ENCODE assay signal across 9 mouse cellular contexts in the genomic region with DNA sequence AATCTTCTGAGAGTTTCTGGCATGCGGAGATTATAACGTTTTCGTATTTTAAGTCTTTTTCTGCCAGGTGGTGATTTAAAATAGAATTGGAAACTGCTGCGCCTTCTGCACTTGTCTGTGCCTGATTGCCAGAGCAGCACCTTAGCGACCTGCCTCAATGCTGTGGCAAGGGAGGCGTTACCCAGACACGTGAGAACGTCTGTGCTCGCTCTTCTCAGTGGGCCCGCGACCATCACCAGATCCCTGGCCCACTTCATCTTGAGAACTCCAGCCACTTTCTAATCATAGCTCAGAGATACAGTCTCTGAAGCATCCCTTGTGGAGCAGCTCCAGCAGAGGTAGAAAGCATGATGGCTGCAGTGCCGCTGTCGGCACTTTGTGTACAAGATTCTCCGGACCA. TPM values are rescaled to one million over a fixed set of nuclear protein-coding genes. Genes with fewer than 3 reads are reported as not detected.
A peak's percentile ranks its signal among the peaks of the same experiment; 100 is the strongest.
DNase-seq lines count a peak whose midpoint lies in the region; ATAC-seq and TF ChIP-seq lines count a peak whose summit lies in the region.
"Had no signal": no experiment of that assay in that cellular context is flagged by ENCODE, and none has a peak within 500 bp of the region (broad histone marks: within the 10 kb centered on the region; RNA-seq: fewer than 3 reads in every experiment).

No protein-coding gene starts in this region.

- H3K4me2 ChIP-seq in neural tube, embryonic 11.5 days (ENCODE audit: low read depth) = peak overlapping the region; percentile 39
- peak overlapping the region; percentile 18 for H3K4me2 ChIP-seq in limb, embryonic 11.5 days (ENCODE audit: low read depth, severe bottlenecking)

- H3K9ac ChIP-seq in neural tube, embryonic 11.5 days (ENCODE audit: low read length) = peak overlapping the region; percentile 14; the same call in 1 of the 2 replicates
- no peak overlapping the region for H3K9ac ChIP-seq in limb, embryonic 11.5 days (ENCODE audit: low read length)

- DNase-seq in embryo, embryonic 11 days = peak; percentile 24
- no peak for DNase-seq in embryo, embryonic 10 days (ENCODE audit: low spot score)
- DNase-seq in neural tube, embryonic 11.5 days (ENCODE audit: low spot score) = no peak
- DNase-seq in neural tube, embryonic 10.5 days (ENCODE audit: extremely low spot score, low spot score) = no peak
- DNase-seq in limb, embryonic 11.5 days (ENCODE audit: low spot score) = no peak
- DNase-seq in thymus, postnatal 4 days = no peak
- DNase-seq in gastrocnemius, adult 2 months = no peak
- DNase-seq: adrenal gland, postnatal 36 days had no signal

- H3K36me3 ChIP-seq in neural tube, embryonic 11.5 days (ENCODE audit: control insufficient read depth, insufficient read depth, low read length) = no peaks in the 10 kb centered on the region
- H3K36me3 ChIP-seq in limb, embryonic 11.5 days (ENCODE audit: control insufficient read depth, insufficient read depth, low read length) = no peaks in the 10 kb centered on the region

- no peak for ATAC-seq in neural tube, embryonic 11.5 days (ENCODE audit: insufficient read depth, low FRiP score, low TSS enrichment)
- no peak for ATAC-seq in limb, embryonic 11.5 days (ENCODE audit: insufficient number of reproducible peaks, low FRiP score, low TSS enrichment, low read depth)
- ATAC-seq in erythroid progenitor cell, adult 5-6 weeks (replicated peaks; ENCODE audit: low FRiP score, poor library complexity, severe bottlenecking) = no peak

- intact Hi-C loops in gastrocnemius, adult 2 months (cut with DNase I) = loop anchor here (5.0 kb wide), 1 partner anchor 57 kb away; no protein-coding TSS in a partner anchor

- H3K9me3 ChIP-seq in neural tube, embryonic 11.5 days (ENCODE audit: control insufficient read depth, low read length) = no peaks in the 10 kb centered on the region
- H3K9me3 ChIP-seq in limb, embryonic 11.5 days (ENCODE audit: control insufficient read depth, low read length) = no peaks in the 10 kb centered on the region

- H3K4me1 ChIP-seq in neural tube, embryonic 11.5 days (ENCODE audit: control insufficient read depth, insufficient read depth, low read length) = peaks cover 8% of the 10 kb centered on the region
- no peaks in the 10 kb centered on the region for H3K4me1 ChIP-seq in limb, embryonic 11.5 days (ENCODE audit: control insufficient read depth, insufficient read depth, low read length)

- no peak overlapping the region for H3K27ac ChIP-seq in neural tube, embryonic 11.5 days (ENCODE audit: low read depth, low read length)
- H3K27ac ChIP-seq in limb, embryonic 11.5 days (replicated peaks; ENCODE audit: low read depth, low read length) = no peak overlapping the region
- H3K27ac ChIP-seq in gastrocnemius, adult 2 months = no peak overlapping the region

- WGBS in neural tube, embryonic 11.5 days = 26% methylated on average over 14 of the region's 14 CpGs
- WGBS in limb, embryonic 11.5 days = 28% methylated on average over 14 of the region's 14 CpGs

- no peak overlapping the region for H3K4me3 ChIP-seq in neural tube, embryonic 11.5 days (ENCODE audit: low read depth, low read length)
- no peak overlapping the region for H3K4me3 ChIP-seq in limb, embryonic 11.5 days (ENCODE audit: low read depth, low read length)
- no peak overlapping the region for H3K4me3 ChIP-seq in gastrocnemius, adult 2 months

- no peaks in the 10 kb centered on the region for H3K27me3 ChIP-seq in neural tube, embryonic 11.5 days (ENCODE audit: control insufficient read depth, insufficient read depth, low read length)
- H3K27me3 ChIP-seq in limb, embryonic 11.5 days (ENCODE audit: control insufficient read depth, insufficient read depth, low read length) = no peaks in the 10 kb centered on the region

- TF ChIP-seq CTCF in gastrocnemius, adult 2 months (IDR thresholded peaks at IDR 0.05) = no peak

RNA-seq across cellular contexts. Expression of gene Rcn1, which starts 28.4 kb away (rescaled TPM):
- polyA plus RNA-seq in neural tube, embryonic 11.5 days (2014; fragmentation: Nextera tagmentation; extraction: Ambion mirVana) = 123 and 129 TPM in 2 replicates
- polyA plus RNA-seq in limb, embryonic 11.5 days (2014; fragmentation: Nextera tagmentation; extraction: Ambion mirVana) = 131 and 140 TPM in 2 replicates
- total RNA-seq in gastrocnemius, adult 2 months (2021) = 1 to 10 TPM; 6.6 to 9.4 TPM
- total RNA-seq in erythroid progenitor cell, adult 5-6 weeks (2015; ENCODE audit: low replicate concordance) = 3.4 and 10.8 TPM in 2 replicates
- 6.0 and 8.2 TPM in 2 replicates for total RNA-seq in erythroid progenitor cell, adult 5-6 weeks (2017; ENCODE audit: low replicate concordance)
